In genomic region chr7:3264390-3265022, GRCm38 (mm10) we compare ENCODE assay signal across 10 mouse cellular contexts. TPM values are rescaled to one million over a fixed set of nuclear protein-coding genes. Genes with fewer than 3 reads are reported as not detected.
DNase-seq lines count a peak whose midpoint lies in the region; ATAC-seq lines count a peak whose summit lies in the region.
"Had no signal": no experiment of that assay in that cellular context is flagged by ENCODE, and none has a peak within 500 bp of the region (broad histone marks: within the 10 kb centered on the region; RNA-seq: fewer than 3 reads in every experiment).

No protein-coding gene starts in this region.

- peak overlapping the region; percentile 21 for H3K4me2 ChIP-seq in kidney, embryonic 14.5 days (replicated peaks; ENCODE audit: low read depth, low read length)
- H3K4me2 ChIP-seq in neural tube, embryonic 14.5 days (ENCODE audit: low read depth, low read length): no peak overlapping the region

- ATAC-seq in kidney, embryonic 14.5 days (ENCODE audit: low FRiP score, low TSS enrichment): no peak
- no peak for ATAC-seq in neural tube, embryonic 14.5 days (ENCODE audit: low read depth)

- H3K27me3 ChIP-seq in kidney, embryonic 14.5 days (ENCODE audit: control insufficient read depth, insufficient read depth, low read length): no peaks in the 10 kb centered on the region
- H3K27me3 ChIP-seq in embryonic facial prominence, embryonic 10.5 days (replicated peaks; ENCODE audit: low read depth, poor library complexity, severe bottlenecking): peaks cover 16% of the 10 kb centered on the region
- peaks cover 17% of the 10 kb centered on the region for H3K27me3 ChIP-seq in limb, embryonic 10.5 days (ENCODE audit: low read depth, poor library complexity, severe bottlenecking)
- no peaks in the 10 kb centered on the region for H3K27me3 ChIP-seq in neural tube, embryonic 14.5 days (ENCODE audit: control insufficient read depth, insufficient read depth, low read length)

- no peaks in the 10 kb centered on the region for H3K4me1 ChIP-seq in kidney, embryonic 14.5 days (ENCODE audit: control insufficient read depth, insufficient read depth, low read length)
- 0 out of 2 replicates have a peak, but pooled peaks cover 2% of the 10 kb centered on the region for H3K4me1 ChIP-seq in embryonic facial prominence, embryonic 10.5 days
- H3K4me1 ChIP-seq in limb, embryonic 10.5 days: peaks cover 8% of the 10 kb centered on the region
- no peaks in the 10 kb centered on the region for H3K4me1 ChIP-seq in neural tube, embryonic 14.5 days (ENCODE audit: control insufficient read depth, insufficient read depth, low read length)

- H3K9me3 ChIP-seq in kidney, embryonic 14.5 days (ENCODE audit: control insufficient read depth, low read length): no peaks in the 10 kb centered on the region
- H3K9me3 ChIP-seq in embryonic facial prominence, embryonic 10.5 days: no peaks in the 10 kb centered on the region
- 0 out of 2 replicates have a peak, but pooled peaks cover 2% of the 10 kb centered on the region for H3K9me3 ChIP-seq in limb, embryonic 10.5 days (replicated peaks)
- no peaks in the 10 kb centered on the region for H3K9me3 ChIP-seq in neural tube, embryonic 14.5 days (ENCODE audit: control insufficient read depth, low read length)

- no peak overlapping the region for H3K4me3 ChIP-seq in kidney, embryonic 14.5 days (ENCODE audit: low read length)
- H3K4me3 ChIP-seq in embryonic facial prominence, embryonic 10.5 days: peak overlapping the region; percentile 21; the same call in 1 of the 2 replicates
- H3K4me3 ChIP-seq in limb, embryonic 10.5 days: peak overlapping the region; percentile 34
- H3K4me3 ChIP-seq in neural tube, embryonic 14.5 days (ENCODE audit: low read depth, low read length): no peak overlapping the region

- H3K27ac ChIP-seq in kidney, embryonic 14.5 days (ENCODE audit: low read depth, low read length): no peak overlapping the region
- no peak overlapping the region for H3K27ac ChIP-seq in embryonic facial prominence, embryonic 10.5 days (replicated peaks)
- H3K27ac ChIP-seq in limb, embryonic 10.5 days: no peak overlapping the region
- H3K27ac ChIP-seq in neural tube, embryonic 14.5 days (ENCODE audit: low read depth, low read length): no peak overlapping the region

- no peak for DNase-seq in kidney, adult 18-20 months
- DNase-seq in embryonic facial prominence, embryonic 10.5 days (ENCODE audit: low spot score): peak; percentile 13
- DNase-seq in limb, embryonic 10.5 days (ENCODE audit: low spot score): no peak
- DNase-seq in frontal cortex, adult 2 months (ENCODE audit: extremely low spot score in 1 of 2, low spot score in 1 of 2): no peak
- no peak for DNase-seq in ovary, postnatal 14 days (ENCODE audit: low spot score)
- no peak for DNase-seq in kidney, postnatal 25 days
- DNase-seq: cerebellum, adult 11 months; right cerebral cortex, postnatal 25 days had no signal

- WGBS in kidney, embryonic 14.5 days: 37% methylated on average over 22 of the region's 22 CpGs
- 37% methylated on average over 22 of the region's 22 CpGs for WGBS in embryonic facial prominence, embryonic 10.5 days
- WGBS in limb, embryonic 10.5 days: 34% methylated on average over 22 of the region's 22 CpGs
- WGBS in neural tube, embryonic 14.5 days: 34% methylated on average over 22 of the region's 22 CpGs

- H3K9ac ChIP-seq in kidney, embryonic 14.5 days (ENCODE audit: low read depth, low read length): no peak overlapping the region
- H3K9ac ChIP-seq in neural tube, embryonic 14.5 days (replicated peaks; ENCODE audit: low read depth, low read length): 0 out of 2 replicates have a peak overlapping the region, but pooled peaks have one; percentile 11

- H3K36me3 ChIP-seq in kidney, embryonic 14.5 days (ENCODE audit: control insufficient read depth, insufficient read depth, low read length): no peaks in the 10 kb centered on the region
- H3K36me3 ChIP-seq in embryonic facial prominence, embryonic 10.5 days (replicated peaks): no peaks in the 10 kb centered on the region
- no peaks in the 10 kb centered on the region for H3K36me3 ChIP-seq in limb, embryonic 10.5 days
- no peaks in the 10 kb centered on the region for H3K36me3 ChIP-seq in neural tube, embryonic 14.5 days (ENCODE audit: control insufficient read depth, insufficient read depth, low read length)

RNA-seq across cellular contexts. Expression of gene Nlrp12, which starts 15.0 kb away (rescaled TPM):
- 0.03 TPM in 1 of 2 replicates, not detected in the other for polyA plus RNA-seq in kidney, embryonic 14.5 days (2014; fragmentation: Nextera tagmentation; extraction: Ambion mirVana)
- polyA plus RNA-seq in embryonic facial prominence, embryonic 10.5 days (2016; fragmentation: Nextera tagmentation; extraction: Ambion mirVana): 0.02 TPM in 1 of 2 replicates, not detected in the other
- not detected in 2 replicates for polyA plus RNA-seq in limb, embryonic 10.5 days (2016; fragmentation: Nextera tagmentation; extraction: Ambion mirVana)
- 0.04 TPM in 1 of 2 replicates, not detected in the other for polyA plus RNA-seq in neural tube, embryonic 14.5 days (2014; fragmentation: Nextera tagmentation; extraction: Ambion mirVana)
- polyA plus RNA-seq in frontal cortex, adult 2 months (2012; rRNA removed): 0.02 and 0.06 TPM in 2 replicates

RNA-seq across cellular contexts. Expression of gene Myadm, which starts 24.4 kb away (rescaled TPM):
- polyA plus RNA-seq in kidney, embryonic 14.5 days (2014; fragmentation: Nextera tagmentation; extraction: Ambion mirVana): 50.5 and 81.3 TPM in 2 replicates
- 27.5 and 28.2 TPM in 2 replicates for polyA plus RNA-seq in embryonic facial prominence, embryonic 10.5 days (2016; fragmentation: Nextera tagmentation; extraction: Ambion mirVana)
- polyA plus RNA-seq in limb, embryonic 10.5 days (2016; fragmentation: Nextera tagmentation; extraction: Ambion mirVana): 23.6 and 29.4 TPM in 2 replicates
- polyA plus RNA-seq in neural tube, embryonic 14.5 days (2014; fragmentation: Nextera tagmentation; extraction: Ambion mirVana): 39.2 and 52.5 TPM in 2 replicates
- polyA plus RNA-seq in frontal cortex, adult 2 months (2012; rRNA removed): 52.0 and 53.3 TPM in 2 replicates

RNA-seq across cellular contexts. Expression of gene Prkcg, which starts 24.5 kb away (rescaled TPM):
- 0.10 and 0.28 TPM in 2 replicates for polyA plus RNA-seq in kidney, embryonic 14.5 days (2014; fragmentation: Nextera tagmentation; extraction: Ambion mirVana)
- 0.36 and 0.44 TPM in 2 replicates for polyA plus RNA-seq in embryonic facial prominence, embryonic 10.5 days (2016; fragmentation: Nextera tagmentation; extraction: Ambion mirVana)
- polyA plus RNA-seq in limb, embryonic 10.5 days (2016; fragmentation: Nextera tagmentation; extraction: Ambion mirVana): 0.06 TPM in 1 of 2 replicates, not detected in the other
- polyA plus RNA-seq in neural tube, embryonic 14.5 days (2014; fragmentation: Nextera tagmentation; extraction: Ambion mirVana): 0.88 and 1.5 TPM in 2 replicates
- 152 and 157 TPM in 2 replicates for polyA plus RNA-seq in frontal cortex, adult 2 months (2012; rRNA removed)

Comparison
In these comparisons a context has a peak if more than half of its experiments do, and no peak if none do; other contexts are left out.
1. H3K4me3 ChIP-seq: peak in embryonic facial prominence, embryonic 10.5 days (single experiment) and limb, embryonic 10.5 days (single experiment); none in kidney, embryonic 14.5 days (single experiment) and neural tube, embryonic 14.5 days (single experiment).
2. RNA of gene Prkcg, which starts 24.5 kb away (polyA plus RNA-seq): 152 to 157 TPM in frontal cortex, adult 2 months; 0.88 to 1.5 TPM in neural tube, embryonic 14.5 days, 0.36 to 0.44 TPM in embryonic facial prominence, embryonic 10.5 days, 0.10 to 0.28 TPM in kidney, embryonic 14.5 days and 0.06 TPM in limb, embryonic 10.5 days; every median in the first group is over 10 times any median in the second.